Mouse (Mus musculus): Measurements from ENCODE around the gene Dhx40. TPM values are rescaled to one million over a fixed set of nuclear protein-coding genes. Genes with fewer than 3 reads are reported as not detected.
"Not testable (repeated sequence)": the region's sequence is repeated elsewhere in the genome, so short reads cannot be mapped to it uniquely, and the experiment has no call there.

The Dhx40 gene
- total and polyA plus RNA-seq, 3 experiments, result 6.2 to 24.7 (median 23.5) TPM

DNA sequence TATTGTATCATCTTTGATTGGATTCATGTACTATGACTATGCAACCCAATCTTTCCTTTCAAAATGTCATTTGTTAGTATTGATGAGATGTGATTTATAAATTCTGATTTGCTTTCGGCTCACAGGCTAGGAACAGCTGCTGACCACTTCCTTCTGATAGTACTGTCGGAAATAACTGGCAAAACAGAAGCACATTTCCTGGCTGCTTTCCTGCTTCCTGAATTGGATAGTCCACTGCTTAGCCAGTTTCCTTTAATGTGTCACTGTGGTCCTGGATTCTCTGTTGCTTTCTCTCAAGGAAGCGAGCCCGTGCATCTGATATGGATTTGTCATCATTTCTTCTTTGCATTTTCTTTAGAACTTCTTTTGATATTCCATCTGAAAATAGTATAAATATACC lies 37.7 kb downstream of the Dhx40 start:
- H3K9me3 ChIP-seq (replicated peaks), result no peaks in the 10 kb centered on the region
- ATAC-seq (ENCODE audit: extremely low read depth, insufficient number of reproducible peaks, low FRiP score, poor library complexity, severe bottlenecking) (no peak), DNase-seq (ENCODE audit: low spot score) (no peak)
- no peaks in the 10 kb centered on the region for H3K27me3 ChIP-seq (ENCODE audit: insufficient read depth, low read length)
- H3K4me3 ChIP-seq (ENCODE audit: low read depth, low read length), result no peak overlapping the region
- no peaks in the 10 kb centered on the region for H3K4me1 ChIP-seq (ENCODE audit: insufficient read depth, low read depth, low read length)
- TF ChIP-seq CTCF (IDR thresholded peaks at IDR 0.05; ENCODE audit: low read depth, low read length), result no peak
- no peak for TF ChIP-seq POLR2AphosphoS5 (IDR thresholded peaks at IDR 0.05; ENCODE audit: insufficient replicate concordance, low read depth, low read length)
- TF ChIP-seq GATA1 (IDR thresholded peaks at IDR 0.05; ENCODE audit: borderline replicate concordance, low read length), result no peak
- no peak for TF ChIP-seq GATA2 (IDR thresholded peaks at IDR 0.05; ENCODE audit: borderline replicate concordance, low read depth, low read length)
- TF ChIP-seq TAL1 (conservative IDR thresholded peaks at IDR 0.05; ENCODE audit: low read depth, low read length), result no peak
- peaks cover 39% of the 10 kb centered on the region for H3K36me3 ChIP-seq (replicated peaks)

DNA sequence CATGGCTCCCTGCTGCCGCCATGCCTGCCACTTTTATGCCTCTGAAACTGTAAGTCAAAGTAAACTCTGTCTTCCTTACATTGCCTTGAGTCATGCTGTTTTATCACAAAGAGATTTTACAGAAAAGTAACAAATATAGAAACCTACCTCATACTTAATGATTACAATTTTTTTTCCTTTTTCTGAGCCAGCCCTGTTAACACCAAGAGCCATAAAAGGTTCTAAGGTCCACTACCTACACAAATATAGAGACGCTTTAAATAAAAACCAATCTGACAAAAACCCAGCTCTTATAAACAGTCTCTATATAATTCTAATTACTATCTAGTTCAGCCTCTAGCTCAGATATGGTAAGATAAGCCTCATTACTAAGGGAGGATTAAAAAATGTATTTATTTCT lies 43.0 kb downstream of the Dhx40 start:
- Histone ChIP-seq H3K9me3 (replicated peaks) (no peaks in the 10 kb centered on the region), H3K4me1 (ENCODE audit: insufficient read depth, low read depth, low read length) (peaks cover 8% of the 10 kb centered on the region), H3K27me3 (ENCODE audit: insufficient read depth, low read length) (no peaks in the 10 kb centered on the region), H3K4me3 (ENCODE audit: low read depth, low read length) (no peak overlapping the region), H3K36me3 (replicated peaks) (peaks cover 9% of the 10 kb centered on the region)
- TF ChIP-seq POLR2AphosphoS5 (IDR thresholded peaks at IDR 0.05; ENCODE audit: insufficient replicate concordance, low read depth, low read length) (no peak), CTCF (IDR thresholded peaks at IDR 0.05; ENCODE audit: low read depth, low read length) (no peak), TAL1 (conservative IDR thresholded peaks at IDR 0.05; ENCODE audit: low read depth, low read length) (no peak), GATA1 (IDR thresholded peaks at IDR 0.05; ENCODE audit: borderline replicate concordance, low read length) (no peak), GATA2 (IDR thresholded peaks at IDR 0.05; ENCODE audit: borderline replicate concordance, low read depth, low read length) (no peak)
- no peak for ATAC-seq (ENCODE audit: extremely low read depth, insufficient number of reproducible peaks, low FRiP score, poor library complexity, severe bottlenecking)
- DNase-seq (ENCODE audit: low spot score), result no peak

DNA sequence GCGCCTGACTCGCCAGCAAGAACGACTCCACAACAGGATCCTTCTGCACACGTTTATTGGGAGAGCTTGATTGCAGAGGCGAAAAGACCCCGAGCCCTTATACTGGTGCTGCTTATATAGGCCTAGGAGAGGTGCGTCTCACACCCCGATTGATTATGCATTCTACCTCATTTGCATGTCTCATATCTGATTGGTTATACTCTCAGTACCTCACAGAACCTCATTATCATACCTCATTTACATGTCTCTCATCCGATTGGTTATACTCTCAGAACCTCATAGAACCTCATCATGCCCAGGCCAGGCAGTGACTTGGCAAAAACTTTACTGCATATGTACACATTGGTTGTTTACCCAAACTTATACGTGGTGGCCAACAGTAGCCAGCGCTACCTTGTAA lies 44.4 kb downstream of the Dhx40 start:
- peaks cover 22% of the 10 kb centered on the region for H3K4me1 ChIP-seq (ENCODE audit: insufficient read depth, low read depth, low read length)
- H3K36me3 ChIP-seq (replicated peaks); H3K9me3 ChIP-seq (replicated peaks); ATAC-seq (ENCODE audit: extremely low read depth, insufficient number of reproducible peaks, low FRiP score, poor library complexity, severe bottlenecking); H3K27me3 ChIP-seq (ENCODE audit: insufficient read depth, low read length); H3K4me3 ChIP-seq (ENCODE audit: low read depth, low read length); DNase-seq (ENCODE audit: low spot score): not testable (repeated sequence)

DNA sequence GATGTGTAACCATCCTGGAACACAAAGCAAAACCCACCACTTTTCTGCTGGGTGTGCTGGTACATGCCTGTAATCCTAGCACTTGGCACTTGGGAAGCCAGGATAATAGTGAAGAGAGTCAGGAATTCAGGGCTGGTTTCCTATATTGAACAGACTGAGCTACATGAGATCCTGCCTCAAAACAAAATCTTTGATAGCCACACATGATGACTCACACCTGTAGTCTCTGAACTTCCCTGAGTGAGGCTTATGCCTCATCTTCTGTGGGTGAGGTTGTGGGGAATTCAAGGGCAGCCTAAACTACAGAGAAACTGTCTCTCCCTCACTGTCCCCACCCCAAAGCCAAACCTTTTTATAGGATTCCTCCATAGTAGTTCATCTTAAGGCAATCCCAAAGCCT lies 47.2 kb downstream of the Dhx40 start:
- TF ChIP-seq GATA2 (IDR thresholded peaks at IDR 0.05; ENCODE audit: borderline replicate concordance, low read depth, low read length) (no peak), TAL1 (conservative IDR thresholded peaks at IDR 0.05; ENCODE audit: low read depth, low read length) (no peak), POLR2AphosphoS5 (IDR thresholded peaks at IDR 0.05; ENCODE audit: insufficient replicate concordance, low read depth, low read length) (no peak), CTCF (IDR thresholded peaks at IDR 0.05; ENCODE audit: low read depth, low read length) (no peak), GATA1 (IDR thresholded peaks at IDR 0.05; ENCODE audit: borderline replicate concordance, low read length) (no peak)
- no peaks in the 10 kb centered on the region for H3K36me3 ChIP-seq (replicated peaks)
- no peak overlapping the region for H3K4me3 ChIP-seq (ENCODE audit: low read depth, low read length)
- ATAC-seq (ENCODE audit: extremely low read depth, insufficient number of reproducible peaks, low FRiP score, poor library complexity, severe bottlenecking), result no peak
- H3K4me1 ChIP-seq (ENCODE audit: insufficient read depth, low read depth, low read length), result peaks cover 30% of the 10 kb centered on the region
- H3K9me3 ChIP-seq (replicated peaks), result no peaks in the 10 kb centered on the region
- DNase-seq (ENCODE audit: low spot score), result no peak
- no peaks in the 10 kb centered on the region for H3K27me3 ChIP-seq (ENCODE audit: insufficient read depth, low read length)

DNA sequence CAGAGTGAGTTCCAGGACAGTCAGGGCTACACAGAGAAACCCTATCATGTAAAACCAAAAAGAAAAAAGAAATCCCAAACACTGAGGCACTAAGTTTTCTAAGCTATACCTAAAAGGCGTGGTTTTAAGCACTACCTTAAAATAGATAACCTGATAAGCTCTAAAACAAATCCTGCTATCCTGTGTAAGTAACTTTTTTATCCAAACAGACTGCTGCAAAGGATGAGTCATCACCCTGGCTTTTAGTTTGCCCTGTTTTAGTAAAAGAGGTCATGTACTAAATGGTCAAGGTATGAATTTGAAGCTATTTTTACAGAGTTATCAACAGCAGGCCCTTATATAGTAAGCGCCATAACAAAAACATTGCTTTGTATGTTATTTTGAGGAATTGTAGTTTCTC lies 47.7 kb downstream of the Dhx40 start:
- DNase-seq (ENCODE audit: low spot score) (no peak), ATAC-seq (ENCODE audit: extremely low read depth, insufficient number of reproducible peaks, low FRiP score, poor library complexity, severe bottlenecking) (no peak)
- H3K27me3 ChIP-seq (ENCODE audit: insufficient read depth, low read length), result no peaks in the 10 kb centered on the region
- no peak for TF ChIP-seq POLR2AphosphoS5 (IDR thresholded peaks at IDR 0.05; ENCODE audit: insufficient replicate concordance, low read depth, low read length)
- TF ChIP-seq TAL1 (conservative IDR thresholded peaks at IDR 0.05; ENCODE audit: low read depth, low read length), result no peak
- TF ChIP-seq GATA2 (IDR thresholded peaks at IDR 0.05; ENCODE audit: borderline replicate concordance, low read depth, low read length), result no peak
- TF ChIP-seq CTCF (IDR thresholded peaks at IDR 0.05; ENCODE audit: low read depth, low read length), result no peak
- TF ChIP-seq GATA1 (IDR thresholded peaks at IDR 0.05; ENCODE audit: borderline replicate concordance, low read length), result no peak
- peaks cover 34% of the 10 kb centered on the region for H3K4me1 ChIP-seq (ENCODE audit: insufficient read depth, low read depth, low read length)
- H3K36me3 ChIP-seq (replicated peaks), result no peaks in the 10 kb centered on the region
- no peaks in the 10 kb centered on the region for H3K9me3 ChIP-seq (replicated peaks)
- H3K4me3 ChIP-seq (ENCODE audit: low read depth, low read length), result no peak overlapping the region

DNA sequence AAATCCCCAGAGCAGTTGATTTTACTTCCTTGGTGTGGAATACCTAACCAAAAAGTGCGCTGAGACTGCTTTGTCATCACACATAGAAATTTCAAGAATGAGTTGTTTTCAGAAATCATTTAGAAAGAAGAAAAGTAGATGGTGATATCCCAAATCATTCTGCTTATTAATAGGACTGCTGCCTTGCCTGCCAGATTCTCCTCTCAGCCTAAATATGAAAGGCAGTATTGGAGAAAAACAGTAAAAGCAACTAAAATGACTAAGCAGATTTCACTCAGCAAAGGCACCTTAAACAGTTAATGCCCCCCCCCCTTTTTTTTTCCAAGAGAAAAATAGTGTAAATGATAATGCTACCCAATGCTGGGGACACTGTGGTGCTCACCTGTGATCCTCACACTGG lies 48.3 kb downstream of the Dhx40 start:
- ATAC-seq (ENCODE audit: extremely low read depth, insufficient number of reproducible peaks, low FRiP score, poor library complexity, severe bottlenecking) (no peak), DNase-seq (ENCODE audit: low spot score) (no peak)
- no peaks in the 10 kb centered on the region for H3K27me3 ChIP-seq (ENCODE audit: insufficient read depth, low read length)
- H3K4me3 ChIP-seq (ENCODE audit: low read depth, low read length), result no peak overlapping the region
- no peak for TF ChIP-seq TAL1 (conservative IDR thresholded peaks at IDR 0.05; ENCODE audit: low read depth, low read length)
- TF ChIP-seq CTCF (IDR thresholded peaks at IDR 0.05; ENCODE audit: low read depth, low read length), result no peak
- TF ChIP-seq GATA1 (IDR thresholded peaks at IDR 0.05; ENCODE audit: borderline replicate concordance, low read length), result no peak
- no peak for TF ChIP-seq POLR2AphosphoS5 (IDR thresholded peaks at IDR 0.05; ENCODE audit: insufficient replicate concordance, low read depth, low read length)
- TF ChIP-seq GATA2 (IDR thresholded peaks at IDR 0.05; ENCODE audit: borderline replicate concordance, low read depth, low read length), result no peak
- H3K36me3 ChIP-seq (replicated peaks), result no peaks in the 10 kb centered on the region
- H3K4me1 ChIP-seq (ENCODE audit: insufficient read depth, low read depth, low read length), result peaks cover 39% of the 10 kb centered on the region
- no peaks in the 10 kb centered on the region for H3K9me3 ChIP-seq (replicated peaks)

DNA sequence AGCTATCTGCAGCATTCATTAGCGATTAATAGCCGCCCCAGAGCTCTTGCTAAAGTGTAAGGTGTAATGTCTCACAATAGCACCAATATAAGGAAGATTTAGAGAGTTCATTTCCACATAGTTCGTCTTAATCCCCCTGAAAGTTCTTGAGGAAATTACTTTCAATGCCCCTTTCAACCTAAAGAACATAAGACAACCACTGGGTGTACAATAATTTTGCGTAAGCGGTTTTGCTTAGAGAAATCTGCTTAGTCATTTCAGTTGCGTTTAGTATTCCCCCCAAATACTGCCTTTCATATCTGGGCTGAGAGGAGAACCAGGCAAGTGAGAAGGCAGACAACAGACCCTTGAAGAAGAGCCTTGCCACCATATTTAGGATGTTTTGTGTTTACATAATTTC lies 49.0 kb downstream of the Dhx40 start:
- Histone ChIP-seq H3K36me3 (replicated peaks) (peaks cover 5% of the 10 kb centered on the region), H3K4me3 (ENCODE audit: low read depth, low read length) (peak overlapping the region; percentile 93), H3K27me3 (ENCODE audit: insufficient read depth, low read length) (no peaks in the 10 kb centered on the region), H3K9me3 (replicated peaks) (no peaks in the 10 kb centered on the region), H3K4me1 (ENCODE audit: insufficient read depth, low read depth, low read length) (peaks cover 44% of the 10 kb centered on the region)
- no peak for TF ChIP-seq CTCF (IDR thresholded peaks at IDR 0.05; ENCODE audit: low read depth, low read length)
- no peak for TF ChIP-seq TAL1 (conservative IDR thresholded peaks at IDR 0.05; ENCODE audit: low read depth, low read length)
- no peak for TF ChIP-seq GATA2 (IDR thresholded peaks at IDR 0.05; ENCODE audit: borderline replicate concordance, low read depth, low read length)
- no peak for TF ChIP-seq GATA1 (IDR thresholded peaks at IDR 0.05; ENCODE audit: borderline replicate concordance, low read length)
- TF ChIP-seq POLR2AphosphoS5 (IDR thresholded peaks at IDR 0.05; ENCODE audit: insufficient replicate concordance, low read depth, low read length), result no peak
- no peak for DNase-seq (ENCODE audit: low spot score)
- ATAC-seq (ENCODE audit: extremely low read depth, insufficient number of reproducible peaks, low FRiP score, poor library complexity, severe bottlenecking), result no peak

Data from G1E (cell line).